Mouse (Mus musculus) neutrophil, adult 65 days (primary cell): ENCODE measurements around the gene Alg13. TPM values are rescaled to one million over a fixed set of nuclear protein-coding genes. Genes with fewer than 3 reads are reported as not detected.

Source experiments
- total RNA-seq: library from RNA; stranded (reverse); gene quantifications from 2 replicates; pipeline ENCODE4 v1.2.4, GENCODE M21; 2023

Gene Alg13
- 9.0 and 13.2 TPM in 2 replicates for total RNA-seq

DNA sequence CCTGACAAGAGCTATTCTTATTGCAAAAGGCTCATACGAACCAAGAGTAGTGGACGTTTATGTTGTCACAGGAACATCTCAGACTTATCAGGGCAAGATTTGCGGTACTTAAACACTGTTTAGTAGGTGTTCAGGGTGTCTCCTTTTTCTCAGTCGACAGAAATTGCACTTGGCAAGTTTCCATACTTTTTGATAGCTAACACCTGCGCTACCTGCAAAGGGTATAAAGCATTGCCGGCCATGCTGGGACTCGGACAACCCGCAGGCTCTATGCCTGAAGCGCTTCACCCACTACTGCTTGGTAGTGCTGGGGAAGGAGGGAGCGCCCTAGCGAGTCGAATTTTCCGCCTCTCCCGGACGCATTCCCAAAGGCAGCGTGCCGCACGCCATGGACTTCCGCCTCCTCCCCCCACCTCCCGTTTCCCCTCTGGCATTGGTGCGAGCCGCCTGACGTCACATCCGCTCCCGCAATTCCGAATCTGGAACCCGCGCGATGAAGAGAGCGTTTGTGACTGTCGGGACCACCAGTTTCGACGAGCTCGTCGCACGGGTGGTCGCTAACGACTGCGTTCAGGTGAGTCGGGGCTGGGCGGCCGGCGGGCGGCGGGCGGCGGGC, at the start of gene Alg13:
Gene Alg13, plus strand, starts transcription at position 257 of the 616 bp plus-strand sequence.

Other genes with a start within 250 kb of the Alg13 start
- not detected in 2 replicates for gene A730046J19Rik, start 164.1 kb upstream of the Alg13 start, total RNA-seq
- gene Trpc5os, start 138.8 kb downstream of the Alg13 start, total RNA-seq = not detected in 2 replicates